Mouse (Mus musculus) induced T-regulatory cell, adult 2 months (primary cell): ENCODE measurements around the gene Gsn.

Experiments used
- DNase-seq: peaks from one replicate; pipeline ENCODE4 v3.0.0-alpha.2; 2012; ENCODE audit warnings: low read depth

The Gsn gene

GRCm38 (mm10) chr2:35325930-35326329, 69.8 kb downstream of the Gsn start:
- no peak for DNase-seq

GRCm38 (mm10) chr2:35326931-35327330, 70.8 kb downstream of the Gsn start:
- peak; percentile 12 for DNase-seq

GRCm38 (mm10) chr2:35327583-35327982, 71.4 kb downstream of the Gsn start:
- peak; percentile 27 for DNase-seq

GRCm38 (mm10) chr2:35328064-35328792, 72.0 kb downstream of the Gsn start:
- DNase-seq, result peak; percentile 22

- DNase-seq, result peak; percentile 63
Observed at GRCm38 (mm10) chr2:35329061-35329460, 72.9 kb downstream of the Gsn start.

GRCm38 (mm10) chr2:35331205-35331604, 75.0 kb downstream of the Gsn start:
- DNase-seq, result no peak

GRCm38 (mm10) chr2:35333670-35334069, 77.5 kb downstream of the Gsn start:
- no peak for DNase-seq

GRCm38 (mm10) chr2:35335620-35336019, 79.4 kb downstream of the Gsn start:
- DNase-seq, result no peak

GRCm38 (mm10) chr2:35336388-35337280, 80.5 kb downstream of the Gsn start, which contains the start of gene Stom:
Gene Stom, minus strand, starts transcription at chr2:35336976.
- peak; percentile 98 for DNase-seq

GRCm38 (mm10) chr2:35337419-35337818, 81.2 kb downstream of the Gsn start:
- no peak for DNase-seq

- no peak for DNase-seq
Observed at GRCm38 (mm10) chr2:35338036-35338435, 81.9 kb downstream of the Gsn start.

GRCm38 (mm10) chr2:35338707-35339106, 82.5 kb downstream of the Gsn start:
- DNase-seq, result no peak

GRCm38 (mm10) chr2:35342605-35343004, 86.4 kb downstream of the Gsn start:
- DNase-seq, result no peak

GRCm38 (mm10) chr2:35345984-35346383, 89.8 kb downstream of the Gsn start:
- no peak for DNase-seq

GRCm38 (mm10) chr2:35349184-35349583, 93.0 kb downstream of the Gsn start:
- peak; percentile 68 for DNase-seq
